Mouse (Mus musculus) CH12.LX (cell line): ENCODE results near the gene Sfxn2. TPM values are rescaled to one million over a fixed set of nuclear protein-coding genes. Genes with fewer than 3 reads are reported as not detected.

ENCODE experiments used
- DNase-seq: peaks from one replicate; pipeline ENCODE4 v3.0.0-alpha.2; 2013; ENCODE audit errors: extremely low read depth
- H3K27ac ChIP-seq: 2 replicates; pipeline ENCODE4 v1.5.1; 2012; ENCODE audit warnings: low read depth, mild to moderate bottlenecking, control low read depth, moderate library complexity; ENCODE audit not compliant: insufficient read depth
- H3K27me3 ChIP-seq: replicated peaks from 2 replicates; pipeline ENCODE3; 2012; ENCODE audit warnings: inconsistent platforms
- H3K36me3 ChIP-seq, 2 experiments: replicated peaks in 1 of 2; 2 replicates each; pipeline versions ENCODE3 to v1.6.1; 2012; ENCODE audit warnings: inconsistent platforms in 1 of 2, low read length in 1 of 2, mild to moderate bottlenecking in 1 of 2, mixed read lengths in 1 of 2, moderate library complexity in 1 of 2; ENCODE audit not compliant: control insufficient read depth in 1 of 2, insufficient read depth in 1 of 2
- H3K4me1 ChIP-seq, 2 experiments: 2 replicates each; pipeline ENCODE4 v1.6.1; 2012; ENCODE audit warnings: inconsistent platforms in 1 of 2, moderate library complexity in 1 of 2; ENCODE audit not compliant: insufficient read depth in 2 of 2, control insufficient read depth in 1 of 2
- H3K4me2 ChIP-seq: 2 replicates; pipeline ENCODE4 v1.6.1; 2012; ENCODE audit warnings: low read depth, mild to moderate bottlenecking, control low read depth; ENCODE audit not compliant: poor library complexity, insufficient read depth, severe bottlenecking
- H3K4me3 ChIP-seq, 3 experiments: fragments of 150-350 bp in 1 of 3; sonication (generic) in 1 of 3; replicated peaks in 1 of 3; 2 replicates each; pipeline versions ENCODE3 to v1.5.1; 2011 to 2012; ENCODE audit warnings: low read depth in 2 of 3, low read length in 2 of 3, mild to moderate bottlenecking in 2 of 3, moderate library complexity in 2 of 3, control low read depth in 1 of 3, improper control_type of control experiment in 1 of 3, inconsistent platforms in 1 of 3, mixed read lengths in 1 of 3; ENCODE audit not compliant: poor library complexity in 1 of 3
- H3K79me2 ChIP-seq: replicated peaks from 2 replicates; pipeline ENCODE4 v1.6.1; 2012; ENCODE audit warnings: mild to moderate bottlenecking, moderate library complexity; ENCODE audit not compliant: control insufficient read depth, poor library complexity, insufficient read depth, severe bottlenecking; ENCODE audit errors: extremely low read depth
- H3K9ac ChIP-seq: 2 replicates; pipeline ENCODE4 v1.6.1; 2012; ENCODE audit warnings: low read depth, mild to moderate bottlenecking, control low read depth, moderate library complexity; ENCODE audit not compliant: insufficient read depth
- H3K9me3 ChIP-seq: replicated peaks from 2 replicates; pipeline ENCODE3; 2012; ENCODE audit warnings: low read length, inconsistent platforms, mixed read lengths
- CHD2 ChIP-seq: IDR thresholded peaks from 2 replicates; pipeline ENCODE4 v1.6.1; 2011; ENCODE audit warnings: low read length, improper control_type of control experiment
- E2F4 ChIP-seq: IDR thresholded peaks from 2 replicates; pipeline ENCODE4 v1.6.1; 2011; ENCODE audit warnings: low read depth, low read length, improper control_type of control experiment; ENCODE audit not compliant: insufficient replicate concordance
- HCFC1 ChIP-seq: IDR thresholded peaks from 2 replicates; pipeline ENCODE4 v1.6.1; 2012; ENCODE audit warnings: low read depth, mild to moderate bottlenecking, inconsistent platforms, low read length, improper control_type of control experiment
- KAT2A ChIP-seq: IDR thresholded peaks from 2 replicates; pipeline ENCODE4 v1.6.1; 2012; ENCODE audit warnings: low read length, improper control_type of control experiment, inconsistent platforms; ENCODE audit not compliant: insufficient replicate concordance
- MAFK ChIP-seq: IDR thresholded peaks from 2 replicates; pipeline ENCODE4 v1.6.1; 2011; ENCODE audit warnings: low read length, improper control_type of control experiment; ENCODE audit not compliant: insufficient replicate concordance
- MAX ChIP-seq: IDR thresholded peaks from 2 replicates; pipeline ENCODE4 v1.6.1; 2011; ENCODE audit warnings: low read length, improper control_type of control experiment
- MAZ ChIP-seq: IDR thresholded peaks from 2 replicates; pipeline ENCODE4 v1.6.1; 2012; ENCODE audit warnings: low read depth, mild to moderate bottlenecking, inconsistent platforms, low read length, improper control_type of control experiment, moderate library complexity
- MEF2A ChIP-seq: IDR thresholded peaks from 2 replicates; pipeline ENCODE4 v1.6.1; 2014; ENCODE audit warnings: low read depth, mild to moderate bottlenecking, inconsistent platforms, low read length, improper control_type of control experiment, borderline replicate concordance
- MYC ChIP-seq: IDR thresholded peaks from 2 replicates; pipeline ENCODE4 v1.6.1; 2011; ENCODE audit warnings: low read depth, mild to moderate bottlenecking, improper control_type of control experiment, low read length
- NELFE ChIP-seq: IDR thresholded peaks from 2 replicates; pipeline ENCODE4 v1.6.1; 2011; ENCODE audit warnings: low read depth, low read length, improper control_type of control experiment
- NRF1 ChIP-seq: IDR thresholded peaks from 2 replicates; pipeline ENCODE4 v1.6.1; 2014; ENCODE audit warnings: low read depth, mild to moderate bottlenecking, inconsistent platforms, low read length, improper control_type of control experiment, moderate library complexity
- RAD21 ChIP-seq: IDR thresholded peaks from 2 replicates; pipeline ENCODE4 v1.6.1; 2011; ENCODE audit warnings: low read depth, mild to moderate bottlenecking, low read length, improper control_type of control experiment, moderate library complexity
- RCOR1 ChIP-seq: conservative IDR thresholded peaks from 2 replicates; pipeline ENCODE4 v1.6.1; 2012; ENCODE audit warnings: low read depth, mild to moderate bottlenecking, inconsistent platforms, low read length, improper control_type of control experiment
- SMC3 ChIP-seq: IDR thresholded peaks from 2 replicates; pipeline ENCODE4 v1.6.1; 2011; ENCODE audit warnings: low read depth, low read length, improper control_type of control experiment
- TBP ChIP-seq: conservative IDR thresholded peaks from 2 replicates; pipeline ENCODE4 v1.6.1; 2011; ENCODE audit warnings: low read depth, low read length, improper control_type of control experiment
- TCF12 ChIP-seq: IDR thresholded peaks from 2 replicates; pipeline ENCODE4 v1.6.1; 2014; ENCODE audit warnings: low read depth, mild to moderate bottlenecking, inconsistent platforms, low read length, improper control_type of control experiment
- USF1 ChIP-seq: IDR thresholded peaks from 2 replicates; pipeline ENCODE4 v1.6.1; 2014; ENCODE audit warnings: low read depth, mild to moderate bottlenecking, inconsistent platforms, low read length, improper control_type of control experiment
- ZKSCAN1 ChIP-seq: IDR thresholded peaks from 2 replicates; pipeline ENCODE4 v1.6.1; 2012; ENCODE audit warnings: low read depth, inconsistent platforms, low read length, improper control_type of control experiment, borderline replicate concordance
- ZNF384 ChIP-seq: IDR thresholded peaks from 2 replicates; pipeline ENCODE4 v1.6.1; 2012; ENCODE audit warnings: low read depth, low read length, improper control_type of control experiment, inconsistent platforms
- dilution Hi-C: fragments of 300-500 bp; cut with MboI; formaldehyde crosslinking; loops from 2 replicates; pipeline ENCODE4 v1.14.3; 2020; ENCODE audit warnings: low sequenced_read_pairs; ENCODE audit not compliant: extremely low pct_unique_long_range_greater_than_20kb, extremely low pct_ligation_motif_present
- in situ Hi-C: fragments of 300-500 bp; cut with MboI; formaldehyde crosslinking; loops from 3 replicates; pipeline ENCODE4 v1.14.3; 2019; ENCODE audit warnings: low sequenced_read_pairs, low pct_ligation_motif_present, low pct_unique_long_range_greater_than_20kb, mixed read lengths
- polyA plus RNA-seq: library from polyadenylated mRNA; unstranded; fragments of >175 nt; gene quantifications from 2 replicates; pipeline ENCODE4 v1.2.1, GENCODE M21; 2012; ENCODE audit warnings: low read depth; ENCODE audit not compliant: insufficient read length
- total RNA-seq, 2 experiments: library from RNA; depleted of rRNA; stranded (reverse); fragments of 300-350 nt in 1 of 2; fragments of >200 nt in 1 of 2; gene quantifications; 2 replicates each; pipeline ENCODE4 v1.2.3; 2012 to 2014

Sfxn2 gene
- total and polyA plus RNA-seq, 3 experiments: 5.9 to 11.1 (median 8.5) TPM

DNA sequence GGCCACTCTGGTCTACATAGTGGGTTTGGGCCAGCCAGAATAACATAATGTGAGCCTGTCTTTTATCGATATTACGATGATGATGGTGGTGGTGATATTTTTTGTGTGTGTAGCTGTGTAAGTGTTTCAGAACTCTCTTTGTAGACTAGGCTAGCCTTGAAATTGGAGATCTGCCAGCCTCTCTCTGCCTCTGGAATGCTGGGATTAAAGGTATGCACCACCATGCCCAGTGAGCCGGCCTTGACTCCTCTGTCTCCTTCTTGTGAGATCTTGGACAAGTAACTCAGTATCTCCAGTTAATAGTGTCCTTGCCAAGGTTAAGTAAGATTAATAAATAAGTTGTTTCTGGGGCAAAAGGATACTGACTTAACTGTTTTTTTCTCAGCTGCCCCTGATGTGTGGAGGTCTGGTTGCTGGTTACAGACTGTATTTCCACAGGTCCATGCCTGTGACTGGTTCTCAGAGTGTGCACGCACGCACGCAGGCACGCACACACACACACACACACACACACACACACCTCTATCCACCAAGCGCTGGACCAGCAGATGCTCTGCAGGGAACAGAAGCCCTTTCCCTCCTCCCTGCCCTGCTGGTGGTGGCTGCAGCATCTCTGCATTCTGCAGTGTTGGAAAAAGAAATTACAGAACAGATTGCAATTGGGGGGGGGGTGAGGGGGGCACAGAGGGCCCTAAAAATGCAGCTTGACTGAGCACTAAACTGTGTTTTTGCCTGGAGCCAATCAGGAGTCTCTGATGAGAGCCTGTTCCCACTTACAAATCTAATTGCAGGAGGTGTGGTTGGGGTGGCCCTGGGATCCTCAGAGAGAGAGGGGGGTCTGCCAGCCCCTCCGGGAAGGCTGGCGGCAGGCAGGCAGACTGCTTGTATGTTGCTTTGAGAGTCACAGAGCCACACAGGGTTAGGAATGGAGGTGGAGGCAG is 47.2 kb upstream of the Sfxn2 start:
- no peak for TF ChIP-seq MYC
- H3K9ac ChIP-seq: no peak overlapping the region
- peaks cover 23 to 98% of the 10 kb centered on the region in 2 experiments for H3K4me1 ChIP-seq
- H3K4me3 ChIP-seq: no peak overlapping the region
- in situ Hi-C loops: no loop called here
- no peaks in the 10 kb centered on the region for H3K9me3 ChIP-seq
- H3K27me3 ChIP-seq: no peaks in the 10 kb centered on the region
- H3K36me3 ChIP-seq: no peaks in the 10 kb centered on the region
- no peak overlapping the region for H3K27ac ChIP-seq
- H3K4me2 ChIP-seq: no peak overlapping the region
- H3K79me2 ChIP-seq: no peaks in the 10 kb centered on the region
- no peak for DNase-seq
- dilution Hi-C loops: no loop called here

DNA sequence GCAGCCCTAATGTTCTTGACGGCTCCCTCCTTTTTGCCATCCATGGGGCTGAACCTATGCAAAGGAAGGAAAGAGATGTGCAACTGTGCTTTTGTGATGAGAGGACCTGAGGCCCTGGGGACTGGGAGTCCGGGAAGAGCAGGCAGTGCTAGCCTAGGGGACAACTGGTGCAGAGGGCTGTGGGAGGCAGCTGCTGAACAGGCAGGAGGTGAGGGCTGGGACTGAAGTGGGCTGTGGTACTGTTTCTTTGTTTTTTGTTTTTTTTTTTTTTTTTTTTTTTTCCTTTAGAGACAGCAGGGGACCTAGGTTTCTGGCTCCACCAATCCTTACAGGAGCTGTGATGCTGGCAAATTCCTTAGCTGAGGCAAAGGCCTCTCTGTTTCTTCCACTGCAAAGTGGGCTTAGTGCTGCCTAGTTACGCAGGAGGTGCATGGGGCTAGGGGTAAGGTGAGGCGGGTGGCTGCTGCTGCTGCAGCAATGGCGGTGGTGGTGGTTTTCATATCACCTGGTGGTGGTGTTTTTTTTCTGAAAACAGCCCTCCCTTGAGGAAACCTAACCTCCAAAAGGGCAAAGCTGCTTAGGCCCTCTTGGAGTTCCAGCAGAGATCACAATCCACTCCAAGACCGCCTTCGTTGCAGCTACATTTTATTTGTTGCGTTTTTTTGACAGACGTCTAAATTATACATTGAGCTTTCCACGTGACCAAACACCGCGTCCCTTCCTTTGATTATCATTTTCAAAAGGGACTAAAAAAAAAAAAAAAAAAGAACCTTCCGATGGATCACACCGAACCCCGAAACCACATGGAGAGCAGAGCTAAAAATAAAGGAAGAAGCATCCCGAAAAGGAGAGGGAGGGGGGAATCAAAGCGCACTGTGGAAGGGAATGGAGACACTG is 45.3 kb upstream of the Sfxn2 start:
- Histone ChIP-seq H3K27ac (no peak overlapping the region), H3K36me3 (no peaks in the 10 kb centered on the region), H3K4me1 (peaks cover 24 to 100% of the 10 kb centered on the region in 2 experiments), H3K9me3 (no peaks in the 10 kb centered on the region), H3K27me3 (no peaks in the 10 kb centered on the region), H3K79me2 (no peaks in the 10 kb centered on the region), H3K4me3 (no peak overlapping the region), H3K9ac (no peak overlapping the region), H3K4me2 (no peak overlapping the region)
- in situ Hi-C loops: no loop called here
- dilution Hi-C loops: no loop called here
- TF ChIP-seq SMC3 (no peak), MAFK (no peak), USF1 (no peak), MYC (no peak), RAD21 (no peak), MEF2A (no peak), E2F4 (no peak), RCOR1 (no peak), ZKSCAN1 (no peak), NRF1 (no peak), MAX (no peak), TBP (no peak), CHD2 (no peak), TCF12 (no peak), KAT2A (no peak), HCFC1 (no peak), NELFE (no peak), MAZ (no peak), ZNF384 (no peak)
- no peak for DNase-seq
